Mouse (Mus musculus) layer of hippocampus, postnatal 14 days (tissue): Measurements from ENCODE around the gene Ptbp2. TPM values are rescaled to one million over a fixed set of nuclear protein-coding genes. Genes with fewer than 3 reads are reported as not detected.
A peak's percentile ranks its signal among the peaks of the same experiment; 100 is the strongest.

Source experiments
- DNase-seq, 2 experiments: peaks; one replicate each; pipeline ENCODE4 v3.0.0; 2021 to 2022; ENCODE audit warnings: low spot score in 2 of 2, mixed read lengths in 1 of 2
- long read RNA-seq, 2 experiments: library from polyadenylated mRNA; stranded (forward); transcript quantifications; one replicate each; pipeline ENCODE4 v2.0.0; 2021
- total RNA-seq, 2 experiments: library from RNA; stranded (reverse); gene quantifications; 2 replicates each; pipeline ENCODE4 v1.2.3; 2021

The Ptbp2 gene
- total RNA-seq = 100 to 1,000 TPM; 136 to 146 TPM
- long read RNA-seq, experiment 1, transcript Ptbp2-201 (14 exons, 3,364 nt) = major isoform, 25 of 64 reads
- long read RNA-seq, experiment 1, transcript Ptbp2-213 (14 exons, 3,777 nt) = minor isoform, 22 of 64 reads
- long read RNA-seq, experiment 1, partial matches to known transcripts = 5 of 64 reads
- long read RNA-seq, experiment 1, other reads (novel, unspliced or antisense) = 12 of 64 reads
- long read RNA-seq, experiment 2, transcript Ptbp2-213 (14 exons, 3,777 nt) = major isoform, 37 of 87 reads
- long read RNA-seq, experiment 2, transcript Ptbp2-201 (14 exons, 3,364 nt) = minor isoform, 31 of 87 reads
- long read RNA-seq, experiment 2, partial matches to known transcripts = 10 of 87 reads
- long read RNA-seq, experiment 2, other reads (novel, unspliced or antisense) = 9 of 87 reads

DNA sequence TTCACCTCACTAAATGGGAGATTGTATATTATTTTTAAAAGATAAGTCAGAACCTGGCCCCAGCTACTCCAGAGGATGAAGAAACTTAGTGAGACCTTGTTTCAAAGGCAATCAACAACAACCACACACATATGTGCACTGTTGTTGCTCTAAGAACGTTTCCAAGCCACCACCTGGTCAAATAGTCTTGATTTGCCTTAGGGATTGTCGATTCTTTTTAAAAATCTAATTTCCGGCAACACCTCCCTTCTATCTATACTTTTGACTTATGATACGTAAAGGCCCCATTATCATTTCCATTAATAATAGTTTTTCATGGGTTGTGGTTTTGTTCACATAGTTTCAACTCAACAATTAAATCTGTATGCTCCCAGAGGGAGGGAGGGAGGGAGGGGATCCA is at the start of gene Ptbp2:
TSS of gene Ptbp2 (minus strand) at position 101 of the 400 bp plus-strand sequence.
- no peak for DNase-seq

DNA sequence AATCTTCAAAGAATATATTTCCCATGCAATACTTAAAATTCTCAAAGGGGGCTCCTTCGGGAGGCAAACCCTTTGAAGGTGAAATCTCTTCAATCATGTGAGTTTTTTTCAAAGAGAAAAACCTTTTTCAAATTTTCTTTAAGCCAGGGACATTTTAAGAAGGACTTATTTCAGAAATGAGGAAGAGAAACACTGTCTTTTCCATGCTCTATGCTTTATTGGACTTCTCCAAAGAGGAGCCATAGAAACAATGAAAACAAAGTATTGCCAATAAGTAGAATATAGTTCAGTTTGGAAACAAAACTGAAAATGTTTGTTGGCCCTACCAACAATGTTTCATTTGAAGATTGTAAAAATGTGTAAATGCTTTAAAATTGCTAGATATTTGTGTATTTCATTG is 30.4 kb upstream of the Ptbp2 start:
- no peak for DNase-seq

DNA sequence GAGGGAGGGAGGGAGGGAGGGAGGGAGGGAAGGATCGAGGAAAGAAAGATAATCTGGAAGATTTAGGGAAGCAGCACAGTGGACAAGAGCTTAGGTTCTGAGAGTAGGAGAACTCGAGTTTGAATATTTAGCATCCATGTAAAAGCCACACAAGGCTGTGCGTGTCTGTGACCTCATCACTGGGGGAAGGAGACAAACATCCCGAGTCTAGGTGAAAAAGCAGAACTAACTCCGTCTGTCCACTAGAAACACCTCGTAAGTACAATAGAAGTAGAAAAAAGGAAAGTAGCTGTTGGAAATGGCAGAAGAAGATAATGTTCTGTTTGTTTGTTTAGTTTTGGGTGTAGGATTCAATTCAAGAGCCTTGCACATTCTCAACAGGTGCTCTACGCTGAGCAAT is 21.9 kb upstream of the Ptbp2 start:
- DNase-seq = no peak

DNA sequence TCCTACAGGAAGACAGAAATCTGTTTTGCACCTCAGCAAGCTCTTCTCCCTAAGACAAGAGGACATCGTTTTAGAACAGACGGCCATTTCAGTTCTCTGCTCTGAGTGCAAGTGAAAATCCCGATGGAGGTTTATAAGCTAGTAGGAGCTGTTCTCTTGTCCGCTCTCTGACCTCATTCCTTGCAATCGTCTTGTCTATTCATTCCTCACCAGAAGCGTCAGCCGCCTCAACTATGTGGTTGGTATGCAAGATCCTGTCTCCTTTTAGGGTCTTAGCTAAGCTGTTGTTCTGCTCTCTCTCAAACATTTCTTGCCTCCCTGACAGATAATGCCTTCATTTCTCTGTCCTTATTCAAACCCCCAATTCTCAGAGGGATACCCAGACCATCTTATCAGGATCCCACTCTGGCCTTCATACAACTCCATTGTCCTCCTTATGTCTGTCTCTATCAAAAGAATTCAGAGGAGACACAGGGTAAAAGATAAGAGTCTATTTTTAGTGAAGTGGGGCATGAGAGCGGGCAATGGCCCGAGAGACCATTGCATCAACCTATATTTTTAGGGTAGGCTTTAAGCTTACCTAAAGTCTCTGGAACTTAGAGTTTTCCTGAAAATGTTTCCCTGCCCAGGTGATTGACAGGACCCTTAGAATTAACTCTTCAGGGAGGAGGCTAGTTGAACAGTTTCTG is 10.6 kb upstream of the Ptbp2 start:
- no peak for DNase-seq

DNA sequence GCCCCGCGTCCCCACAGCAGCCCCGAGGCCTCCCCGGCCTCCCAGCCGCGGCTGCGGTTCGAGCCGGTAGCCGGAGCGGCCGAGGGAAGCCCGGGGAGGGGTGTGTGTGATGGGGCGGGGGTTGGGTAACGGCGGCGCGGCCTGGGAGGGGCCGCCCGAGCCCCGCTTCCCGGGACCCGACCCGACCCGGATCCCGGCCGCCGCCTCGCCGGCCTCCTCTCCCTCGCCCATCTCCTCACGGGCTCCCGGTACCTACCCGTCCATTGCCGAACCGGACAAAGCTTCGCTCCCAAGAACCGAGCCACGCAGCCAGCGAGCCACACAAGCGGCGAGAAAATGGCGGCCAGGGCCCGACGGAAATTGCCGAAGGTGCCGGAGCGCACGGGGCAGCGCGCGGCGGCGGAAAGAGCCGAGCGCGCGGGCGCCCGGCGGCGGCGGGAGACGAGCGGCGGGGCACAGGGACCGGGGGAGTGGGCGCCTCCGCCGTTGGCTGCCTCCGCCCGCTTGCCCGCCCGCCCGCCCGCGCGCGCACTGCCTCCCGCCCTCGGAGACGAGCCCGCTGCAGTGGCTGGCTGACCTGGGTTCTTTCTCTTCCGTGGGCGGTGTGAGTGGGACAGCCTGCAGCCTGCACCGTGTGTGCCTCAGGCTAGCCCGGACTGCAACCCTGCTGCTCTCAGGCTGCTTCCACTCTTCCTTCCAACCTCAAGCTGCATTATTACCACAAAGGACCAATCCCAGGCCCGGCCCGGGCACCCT is 1.1 kb downstream of the Ptbp2 start:
- peak; percentile 89 to 91 for DNase-seq

DNA sequence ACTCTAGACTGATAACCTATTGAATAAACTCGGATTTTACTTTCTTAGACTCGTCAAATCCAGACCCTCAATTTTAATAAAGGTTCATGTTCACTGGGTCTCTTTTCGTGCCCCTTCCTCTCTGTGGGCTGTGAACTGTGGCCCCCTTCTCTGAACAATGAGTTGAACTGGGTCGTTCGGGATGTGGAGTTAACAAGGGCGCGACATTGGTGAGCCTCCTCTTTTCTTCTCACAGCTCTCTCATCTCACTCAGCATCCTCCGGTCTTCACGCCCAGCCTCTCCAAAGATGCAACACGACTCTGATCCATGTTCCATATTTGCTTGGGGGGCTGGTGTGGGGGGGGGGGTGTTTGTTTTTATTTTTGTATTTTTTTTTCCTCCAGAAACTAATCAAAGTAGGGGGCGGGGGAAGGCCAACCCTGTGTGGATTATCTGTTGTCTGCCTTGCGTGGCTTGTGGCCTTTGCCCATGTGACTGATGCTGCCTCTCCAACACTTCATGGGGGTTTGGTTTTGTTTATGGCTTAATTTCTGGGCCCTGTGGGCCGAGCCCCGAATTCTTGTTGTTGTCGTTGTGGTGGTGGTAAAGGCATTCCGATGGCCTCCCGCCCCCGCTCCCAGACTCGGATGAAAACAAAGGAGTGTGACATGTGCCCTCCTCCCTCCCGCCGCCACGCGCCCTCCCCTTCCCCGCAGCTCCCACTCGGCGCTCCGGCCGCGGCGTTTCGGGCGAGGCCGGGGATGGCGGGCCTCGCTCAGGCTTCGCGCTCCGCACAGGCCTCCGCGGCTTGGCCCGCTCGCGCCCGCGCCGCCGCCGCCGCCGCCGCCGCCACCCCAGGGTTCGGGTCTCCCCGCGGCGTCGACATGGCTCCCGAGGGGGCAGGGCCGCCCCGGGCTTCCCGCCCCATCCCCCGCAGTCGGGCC is 2.0 kb downstream of the Ptbp2 start:
- DNase-seq = peak; percentile 50 to 56

DNA sequence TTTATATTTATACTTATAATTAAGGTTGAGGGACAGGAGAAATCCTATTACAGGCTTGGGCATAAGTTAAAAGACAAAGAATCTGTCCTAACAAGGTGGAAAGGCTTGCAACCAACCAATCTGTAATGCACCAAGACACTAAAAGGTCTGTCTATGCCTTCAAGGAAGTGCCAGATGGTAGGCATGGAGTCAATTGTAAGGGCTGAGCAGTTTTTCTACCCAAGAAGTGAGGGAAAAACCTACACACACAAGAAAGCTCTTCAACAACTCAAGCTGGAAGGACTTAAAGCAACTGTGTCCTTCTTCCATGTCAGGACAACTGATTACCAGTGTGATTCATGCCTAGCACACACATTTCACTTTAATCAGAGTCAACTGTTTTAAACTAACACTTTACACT is 3.4 kb downstream of the Ptbp2 start:
- no peak for DNase-seq

DNA sequence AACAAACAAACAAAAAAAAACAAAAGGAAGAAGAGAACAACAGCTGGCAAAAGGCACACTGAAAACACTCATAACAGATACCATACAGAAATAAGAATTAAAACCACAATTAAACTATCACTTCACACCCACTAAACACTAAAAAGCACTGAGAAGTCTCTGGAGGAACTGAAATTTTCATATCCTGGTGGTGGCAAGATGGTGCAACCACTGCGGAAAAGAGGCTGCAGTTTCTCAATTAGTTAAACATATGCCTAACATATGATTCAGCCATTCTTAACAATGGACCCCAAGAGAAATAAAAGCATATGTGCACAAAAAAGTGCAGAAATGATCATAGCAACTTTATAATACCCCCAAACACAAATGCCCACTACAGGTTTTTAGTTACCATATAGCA is 5.0 kb downstream of the Ptbp2 start:
- no peak for DNase-seq

DNA sequence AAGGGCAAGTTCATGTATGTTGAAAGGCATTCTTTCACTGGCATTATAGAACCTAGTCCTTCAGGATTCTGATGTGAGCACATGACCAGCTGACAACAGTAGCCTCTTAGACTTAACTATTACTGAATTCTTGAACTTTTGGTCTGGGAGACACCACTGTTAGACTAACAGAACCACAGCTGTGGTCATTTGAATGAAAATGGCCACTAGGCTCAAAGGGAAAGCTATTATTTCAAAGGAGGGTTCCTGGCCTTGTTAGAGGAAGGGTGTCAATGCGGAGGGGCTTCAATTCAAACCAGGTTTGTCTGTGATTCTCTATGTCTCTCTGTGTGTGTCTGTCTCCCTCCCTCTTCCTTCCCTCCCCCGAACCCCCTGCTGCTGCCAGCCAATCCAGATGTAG is 5.8 kb downstream of the Ptbp2 start:
- DNase-seq = no peak

DNA sequence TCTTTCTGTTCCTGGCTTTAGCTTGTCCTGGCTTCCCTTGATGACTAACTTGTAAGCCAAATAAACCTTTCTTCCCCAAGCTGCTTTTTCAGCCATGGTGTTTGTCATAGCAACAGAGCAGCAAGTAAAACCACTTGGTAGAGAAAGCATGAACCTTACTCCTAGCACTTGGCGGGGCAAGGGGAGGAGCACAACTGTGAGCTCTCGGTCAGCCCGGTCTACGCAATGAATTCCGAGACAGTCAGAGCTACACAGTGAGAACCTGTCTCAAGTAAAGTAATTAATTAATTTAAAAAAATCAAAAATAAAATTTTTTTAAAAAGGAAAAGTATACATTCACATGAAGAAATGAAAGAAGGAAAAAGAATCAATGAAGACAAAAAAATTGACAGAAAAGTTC is 8.1 kb downstream of the Ptbp2 start:
- DNase-seq = no peak

DNA sequence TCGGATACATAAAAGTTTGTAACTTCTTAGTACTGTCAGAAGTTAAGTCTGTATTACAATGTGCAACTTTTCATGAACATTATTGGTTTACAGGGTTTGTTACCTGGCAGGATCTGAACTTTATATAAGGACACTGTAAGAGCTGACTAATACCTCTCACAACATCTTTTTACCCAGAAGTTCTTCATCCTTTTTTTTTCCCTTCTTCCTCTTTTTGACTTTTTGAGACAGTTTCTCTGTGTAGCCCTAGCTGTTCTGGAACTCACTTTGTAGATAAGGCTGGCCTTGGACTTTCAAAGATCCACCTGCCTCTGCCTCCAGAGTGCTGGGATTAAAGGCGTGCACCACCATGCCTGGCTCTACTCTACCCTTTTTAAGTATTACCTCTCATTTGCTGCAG is 11.5 kb downstream of the Ptbp2 start:
- DNase-seq = no peak

DNA sequence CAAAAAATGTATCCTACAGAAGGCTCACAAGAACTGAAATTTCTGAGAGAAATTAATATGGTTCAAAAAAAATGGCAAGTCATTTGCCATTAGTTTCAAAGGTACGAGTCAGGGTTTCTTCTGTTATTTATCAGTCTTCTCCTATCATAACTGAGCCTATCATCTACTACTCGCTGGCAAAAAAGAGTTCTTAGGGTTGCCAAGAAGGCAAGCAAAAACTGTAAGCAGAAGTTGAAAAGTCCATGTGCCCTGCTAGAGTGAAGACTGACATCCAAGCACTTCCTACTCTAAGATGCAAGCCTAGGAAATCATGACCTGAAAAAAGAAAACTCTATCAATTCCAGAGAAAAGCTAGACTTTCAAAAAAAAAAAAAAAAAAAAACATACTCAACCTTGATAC is 20.5 kb downstream of the Ptbp2 start:
- DNase-seq = no peak

DNA sequence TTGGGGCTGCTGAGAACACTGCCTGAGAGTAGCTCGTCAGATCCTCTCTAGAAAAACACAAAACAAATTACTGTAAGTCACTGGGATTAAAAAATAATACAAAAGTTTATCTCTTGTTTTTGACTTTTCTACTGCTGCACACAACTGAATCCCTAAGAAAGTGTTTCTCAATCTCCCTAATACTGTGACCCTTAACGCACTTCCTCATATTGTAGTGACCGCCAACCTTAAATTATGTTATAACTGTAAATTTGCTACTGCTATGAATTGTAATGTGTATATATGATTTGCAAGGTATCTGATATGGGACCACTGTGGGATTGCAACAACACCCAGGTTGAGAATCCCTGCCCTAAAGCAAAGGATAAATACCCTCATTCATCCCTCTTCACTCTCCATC is 22.5 kb downstream of the Ptbp2 start:
- no peak for DNase-seq

DNA sequence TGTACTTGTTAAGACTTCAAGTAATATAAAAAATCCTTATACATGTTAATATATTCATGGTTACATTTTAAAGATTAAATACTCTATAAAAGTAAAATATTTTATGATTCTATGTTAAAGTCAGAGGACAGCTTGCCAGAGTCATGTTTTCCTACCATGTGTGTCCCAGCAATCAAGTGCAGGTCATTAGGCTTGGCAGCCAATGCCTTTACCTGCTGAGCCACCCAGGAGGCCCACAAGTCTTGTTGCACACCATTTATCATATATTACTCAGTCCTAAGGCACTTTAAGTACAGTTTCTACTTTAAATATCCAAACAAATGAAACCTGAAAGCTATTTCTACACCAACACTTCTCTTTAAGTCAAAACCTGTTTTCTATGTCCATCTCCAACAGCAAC is 30.5 kb downstream of the Ptbp2 start:
- DNase-seq = no peak

DNA sequence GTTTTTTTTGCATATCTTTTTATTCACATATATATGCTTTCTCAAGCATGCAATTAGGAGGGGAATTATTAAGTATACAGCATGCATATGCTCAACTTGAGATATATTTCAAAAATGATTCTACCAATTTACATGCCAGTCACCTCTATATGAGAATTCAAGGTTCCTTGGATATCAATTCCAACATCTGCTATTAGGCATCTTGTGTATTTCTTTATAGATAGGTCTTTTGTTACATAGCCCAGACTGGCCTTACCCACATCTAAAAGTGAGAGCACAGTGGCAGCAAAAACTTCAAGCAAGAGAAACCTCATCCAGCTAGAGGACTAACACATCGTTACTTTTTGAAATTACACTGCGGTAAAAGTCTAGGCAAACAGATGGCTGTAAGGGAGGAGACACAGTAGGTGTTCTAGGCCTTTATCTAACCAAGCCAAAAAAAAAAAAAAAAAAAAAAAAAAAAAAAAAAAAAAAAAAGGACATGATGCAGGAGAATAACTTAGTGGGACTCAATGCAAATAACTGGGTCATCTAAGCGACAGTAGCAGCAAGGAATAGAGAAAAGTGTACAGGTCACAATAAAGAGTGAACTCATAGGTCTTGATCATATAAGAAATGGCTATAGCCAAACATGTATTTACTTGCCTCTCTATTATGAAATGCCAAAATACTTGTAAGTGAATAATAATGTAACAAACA is 34.6 kb downstream of the Ptbp2 start:
- no peak for DNase-seq

DNA sequence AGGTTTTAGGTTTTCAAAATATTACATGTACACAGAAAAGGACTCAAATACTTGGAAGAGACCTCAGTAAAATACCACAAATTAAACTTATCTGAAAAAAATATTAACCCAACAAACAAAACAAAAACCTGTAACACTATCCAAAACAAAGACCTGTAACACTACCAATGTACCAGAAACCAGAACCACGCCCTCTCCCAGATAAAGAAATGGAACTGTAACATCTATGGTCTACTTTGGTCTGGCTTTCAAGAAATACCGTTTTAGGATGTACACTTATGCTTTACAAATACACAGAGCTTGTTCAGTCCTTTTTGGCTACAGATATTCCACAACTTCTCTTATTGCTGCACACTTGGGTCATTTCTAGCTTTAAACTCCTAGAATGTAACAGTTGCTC is 35.1 kb downstream of the Ptbp2 start:
- DNase-seq = no peak

DNA sequence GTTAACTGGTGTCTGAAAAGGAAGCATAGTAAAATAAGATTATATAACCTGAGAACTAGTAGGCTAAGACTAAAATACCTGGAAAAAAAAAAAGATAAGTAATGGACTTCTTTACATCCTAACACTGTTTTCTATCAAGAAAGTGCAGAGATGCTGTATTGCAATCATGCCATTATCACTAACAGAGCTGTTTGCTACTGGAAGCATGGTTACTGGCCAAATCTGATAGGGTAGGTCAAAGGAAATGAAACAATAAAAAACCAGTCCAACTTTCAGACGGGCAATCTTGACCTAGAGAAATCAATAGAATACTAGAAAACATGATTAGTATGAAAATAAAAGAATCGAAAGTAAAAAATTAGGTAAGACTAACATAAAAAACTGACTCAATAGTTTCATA is 37.6 kb downstream of the Ptbp2 start:
- DNase-seq = no peak

DNA sequence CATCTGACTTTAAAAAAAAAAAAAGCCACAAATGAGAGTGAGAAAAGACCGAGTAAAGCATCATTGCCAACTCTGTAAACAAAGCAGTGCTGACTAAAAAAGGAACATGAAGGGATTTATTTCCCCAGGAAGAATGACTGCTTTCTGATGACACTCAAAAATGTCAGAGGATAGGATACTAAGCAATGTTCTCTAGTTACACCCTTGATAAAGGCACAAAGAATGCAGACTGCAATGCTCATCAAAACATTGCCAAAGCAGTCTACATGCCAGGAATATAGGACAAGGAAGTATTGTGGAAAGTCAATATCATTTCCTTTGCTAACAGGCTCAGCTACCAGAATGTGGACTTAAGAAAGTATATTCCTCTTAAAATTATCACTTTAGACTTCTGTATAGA is 38.5 kb downstream of the Ptbp2 start:
- no peak for DNase-seq

DNA sequence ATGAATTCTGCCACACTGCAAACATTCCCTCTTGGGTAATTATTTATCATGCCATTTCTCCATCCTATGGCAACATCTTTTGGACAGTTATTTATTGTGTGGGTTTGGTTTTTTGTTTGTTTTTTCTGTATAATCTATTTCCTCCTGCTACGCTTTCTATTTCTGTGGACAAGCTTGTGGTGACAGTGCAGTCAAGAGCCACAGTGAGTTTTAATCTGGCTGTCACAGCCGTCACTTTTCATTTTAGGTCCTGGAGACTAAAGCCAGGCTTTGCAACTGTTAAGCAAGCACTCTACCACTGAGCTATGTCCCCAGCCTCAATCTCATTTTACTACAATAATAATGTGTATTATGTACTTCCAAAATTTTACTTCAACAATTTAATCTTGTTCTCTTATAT is 54.4 kb downstream of the Ptbp2 start:
- no peak for DNase-seq

DNA sequence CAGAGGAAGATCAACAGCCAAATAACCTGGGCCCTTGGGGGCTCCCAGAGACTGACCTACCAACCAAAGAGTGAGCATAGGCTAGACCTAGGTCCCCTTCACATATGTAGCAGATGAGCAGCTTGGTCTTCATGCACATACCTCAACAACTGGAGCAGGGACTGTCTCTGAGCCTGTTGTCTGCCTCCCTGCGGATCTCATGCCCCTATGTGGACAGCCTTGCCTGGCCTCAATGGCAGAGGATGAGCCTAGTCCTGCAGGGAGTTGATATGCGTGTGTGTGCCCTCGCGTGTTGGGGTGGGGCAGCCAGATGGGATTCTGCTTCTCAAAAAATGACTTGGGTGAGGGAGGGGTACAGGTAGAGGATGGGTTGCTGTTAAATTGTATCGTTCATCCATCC is 72.2 kb downstream of the Ptbp2 start:
- DNase-seq = no peak
